Mouse (Mus musculus) CH12.LX (cell line): ENCODE results near the gene Atp13a5. TPM values are rescaled to one million over a fixed set of nuclear protein-coding genes. Genes with fewer than 3 reads are reported as not detected.

Experiments
- DNase-seq: peaks from one replicate; pipeline ENCODE4 v3.0.0-alpha.2; 2013; ENCODE audit errors: extremely low read depth
- H3K27ac ChIP-seq: 2 replicates; pipeline ENCODE4 v1.5.1; 2012; ENCODE audit warnings: low read depth, mild to moderate bottlenecking, control low read depth, moderate library complexity; ENCODE audit not compliant: insufficient read depth
- H3K27me3 ChIP-seq: replicated peaks from 2 replicates; pipeline ENCODE3; 2012; ENCODE audit warnings: inconsistent platforms
- H3K36me3 ChIP-seq, 2 experiments: replicated peaks in 1 of 2; 2 replicates each; pipeline versions ENCODE3 to v1.6.1; 2012; ENCODE audit warnings: inconsistent platforms in 1 of 2, low read length in 1 of 2, mild to moderate bottlenecking in 1 of 2, mixed read lengths in 1 of 2, moderate library complexity in 1 of 2; ENCODE audit not compliant: control insufficient read depth in 1 of 2, insufficient read depth in 1 of 2
- H3K4me1 ChIP-seq, 2 experiments: 2 replicates each; pipeline ENCODE4 v1.6.1; 2012; ENCODE audit warnings: inconsistent platforms in 1 of 2, moderate library complexity in 1 of 2; ENCODE audit not compliant: insufficient read depth in 2 of 2, control insufficient read depth in 1 of 2
- H3K4me2 ChIP-seq: 2 replicates; pipeline ENCODE4 v1.6.1; 2012; ENCODE audit warnings: low read depth, mild to moderate bottlenecking, control low read depth; ENCODE audit not compliant: poor library complexity, insufficient read depth, severe bottlenecking
- H3K4me3 ChIP-seq, 3 experiments: fragments of 150-350 bp in 1 of 3; sonication (generic) in 1 of 3; replicated peaks in 1 of 3; 2 replicates each; pipeline versions ENCODE3 to v1.5.1; 2011 to 2012; ENCODE audit warnings: low read depth in 2 of 3, low read length in 2 of 3, mild to moderate bottlenecking in 2 of 3, moderate library complexity in 2 of 3, control low read depth in 1 of 3, improper control_type of control experiment in 1 of 3, inconsistent platforms in 1 of 3, mixed read lengths in 1 of 3; ENCODE audit not compliant: poor library complexity in 1 of 3
- H3K79me2 ChIP-seq: replicated peaks from 2 replicates; pipeline ENCODE4 v1.6.1; 2012; ENCODE audit warnings: mild to moderate bottlenecking, moderate library complexity; ENCODE audit not compliant: control insufficient read depth, poor library complexity, insufficient read depth, severe bottlenecking; ENCODE audit errors: extremely low read depth
- H3K9ac ChIP-seq: 2 replicates; pipeline ENCODE4 v1.6.1; 2012; ENCODE audit warnings: low read depth, mild to moderate bottlenecking, control low read depth, moderate library complexity; ENCODE audit not compliant: insufficient read depth
- H3K9me3 ChIP-seq: replicated peaks from 2 replicates; pipeline ENCODE3; 2012; ENCODE audit warnings: low read length, inconsistent platforms, mixed read lengths
- BHLHE40 ChIP-seq: IDR thresholded peaks from 2 replicates; pipeline ENCODE4 v1.6.1; 2011; ENCODE audit warnings: mild to moderate bottlenecking, low read depth, low read length, improper control_type of control experiment
- CHD1 ChIP-seq: IDR thresholded peaks from 2 replicates; pipeline ENCODE4 v1.6.1; 2012; ENCODE audit warnings: low read depth, low read length, improper control_type of control experiment, inconsistent platforms
- CHD2 ChIP-seq: IDR thresholded peaks from 2 replicates; pipeline ENCODE4 v1.6.1; 2011; ENCODE audit warnings: low read length, improper control_type of control experiment
- CTCF ChIP-seq, 2 experiments: IDR thresholded peaks in 1 of 2; conservative IDR thresholded peaks in 1 of 2; 2 replicates each; pipeline ENCODE4 v1.5.1; 2011 to 2012; ENCODE audit warnings: low read depth in 2 of 2, low read length in 2 of 2, improper control_type of control experiment in 1 of 2, inconsistent platforms in 1 of 2, mild to moderate bottlenecking in 1 of 2, moderate library complexity in 1 of 2
- ELF1 ChIP-seq: IDR thresholded peaks from 2 replicates; pipeline ENCODE4 v1.6.1; 2014; ENCODE audit warnings: low read depth, mild to moderate bottlenecking, inconsistent platforms, low read length, improper control_type of control experiment
- ETS1 ChIP-seq: conservative IDR thresholded peaks from 2 replicates; pipeline ENCODE4 v1.6.1; 2012; ENCODE audit warnings: low read depth, mild to moderate bottlenecking, inconsistent platforms, low read length, improper control_type of control experiment, moderate library complexity
- IRF4 ChIP-seq: IDR thresholded peaks from 2 replicates; pipeline ENCODE4 v1.6.1; 2014; ENCODE audit warnings: low read depth, mild to moderate bottlenecking, inconsistent platforms, low read length, improper control_type of control experiment
- JUN ChIP-seq: IDR thresholded peaks from 2 replicates; pipeline ENCODE4 v1.6.1; 2011; ENCODE audit warnings: low read depth, mild to moderate bottlenecking, low read length, improper control_type of control experiment, moderate library complexity; ENCODE audit not compliant: insufficient read depth
- JUND ChIP-seq: conservative IDR thresholded peaks from 2 replicates; pipeline ENCODE4 v1.6.1; 2011; ENCODE audit warnings: low read depth, low read length, improper control_type of control experiment
- KAT2A ChIP-seq: IDR thresholded peaks from 2 replicates; pipeline ENCODE4 v1.6.1; 2012; ENCODE audit warnings: low read length, improper control_type of control experiment, inconsistent platforms; ENCODE audit not compliant: insufficient replicate concordance
- MAX ChIP-seq: IDR thresholded peaks from 2 replicates; pipeline ENCODE4 v1.6.1; 2011; ENCODE audit warnings: low read length, improper control_type of control experiment
- MAZ ChIP-seq: IDR thresholded peaks from 2 replicates; pipeline ENCODE4 v1.6.1; 2012; ENCODE audit warnings: low read depth, mild to moderate bottlenecking, inconsistent platforms, low read length, improper control_type of control experiment, moderate library complexity
- MEF2A ChIP-seq: IDR thresholded peaks from 2 replicates; pipeline ENCODE4 v1.6.1; 2014; ENCODE audit warnings: low read depth, mild to moderate bottlenecking, inconsistent platforms, low read length, improper control_type of control experiment, borderline replicate concordance
- MXI1 ChIP-seq: IDR thresholded peaks from 2 replicates; pipeline ENCODE4 v1.6.1; 2011; ENCODE audit warnings: mild to moderate bottlenecking, low read depth, low read length, improper control_type of control experiment
- MYC ChIP-seq: IDR thresholded peaks from 2 replicates; pipeline ENCODE4 v1.6.1; 2011; ENCODE audit warnings: low read depth, mild to moderate bottlenecking, improper control_type of control experiment, low read length
- NELFE ChIP-seq: IDR thresholded peaks from 2 replicates; pipeline ENCODE4 v1.6.1; 2011; ENCODE audit warnings: low read depth, low read length, improper control_type of control experiment
- NRF1 ChIP-seq: IDR thresholded peaks from 2 replicates; pipeline ENCODE4 v1.6.1; 2014; ENCODE audit warnings: low read depth, mild to moderate bottlenecking, inconsistent platforms, low read length, improper control_type of control experiment, moderate library complexity
- PAX5 ChIP-seq: IDR thresholded peaks from 2 replicates; pipeline ENCODE4 v1.6.1; 2012; ENCODE audit warnings: low read length, inconsistent platforms, mixed read lengths
- RCOR1 ChIP-seq: conservative IDR thresholded peaks from 2 replicates; pipeline ENCODE4 v1.6.1; 2012; ENCODE audit warnings: low read depth, mild to moderate bottlenecking, inconsistent platforms, low read length, improper control_type of control experiment
- SIN3A ChIP-seq: IDR thresholded peaks from 2 replicates; pipeline ENCODE4 v1.6.1; 2012; ENCODE audit warnings: low read length, improper control_type of control experiment, inconsistent platforms
- TCF12 ChIP-seq: IDR thresholded peaks from 2 replicates; pipeline ENCODE4 v1.6.1; 2014; ENCODE audit warnings: low read depth, mild to moderate bottlenecking, inconsistent platforms, low read length, improper control_type of control experiment
- UBTF ChIP-seq: IDR thresholded peaks from 2 replicates; pipeline ENCODE4 v1.6.1; 2012; ENCODE audit warnings: low read depth, mild to moderate bottlenecking, inconsistent platforms, low read length, improper control_type of control experiment, moderate library complexity
- USF1 ChIP-seq: IDR thresholded peaks from 2 replicates; pipeline ENCODE4 v1.6.1; 2014; ENCODE audit warnings: low read depth, mild to moderate bottlenecking, inconsistent platforms, low read length, improper control_type of control experiment
- USF2 ChIP-seq: conservative IDR thresholded peaks from 2 replicates; pipeline ENCODE4 v1.6.1; 2011; ENCODE audit warnings: low read depth, low read length, improper control_type of control experiment
- ZC3H11A ChIP-seq: IDR thresholded peaks from 2 replicates; pipeline ENCODE4 v1.6.1; 2012; ENCODE audit warnings: low read depth, mild to moderate bottlenecking, inconsistent platforms, low read length, improper control_type of control experiment
- ZMIZ1 ChIP-seq: IDR thresholded peaks from 2 replicates; pipeline ENCODE4 v1.6.1; 2012; ENCODE audit warnings: low read depth, mild to moderate bottlenecking, inconsistent platforms, low read length, improper control_type of control experiment
- dilution Hi-C: fragments of 300-500 bp; cut with MboI; formaldehyde crosslinking; loops from 2 replicates; pipeline ENCODE4 v1.14.3; 2020; ENCODE audit warnings: low sequenced_read_pairs; ENCODE audit not compliant: extremely low pct_unique_long_range_greater_than_20kb, extremely low pct_ligation_motif_present
- in situ Hi-C: fragments of 300-500 bp; cut with MboI; formaldehyde crosslinking; loops from 3 replicates; pipeline ENCODE4 v1.14.3; 2019; ENCODE audit warnings: low sequenced_read_pairs, low pct_ligation_motif_present, low pct_unique_long_range_greater_than_20kb, mixed read lengths
- polyA plus RNA-seq: library from polyadenylated mRNA; unstranded; fragments of >175 nt; gene quantifications from 2 replicates; pipeline ENCODE4 v1.2.1, GENCODE M21; 2012; ENCODE audit warnings: low read depth; ENCODE audit not compliant: insufficient read length
- total RNA-seq, 2 experiments: library from RNA; depleted of rRNA; stranded (reverse); fragments of 300-350 nt in 1 of 2; fragments of >200 nt in 1 of 2; gene quantifications; 2 replicates each; pipeline ENCODE4 v1.2.3; 2012 to 2014

Gene Atp13a5
- total and polyA plus RNA-seq, 3 experiments = not detected

- H3K9ac ChIP-seq = no peak overlapping the region
- DNase-seq = no peak
- H3K4me1 ChIP-seq = no peaks in the 10 kb centered on the region
- H3K4me2 ChIP-seq = no peak overlapping the region
- in situ Hi-C loops = no loop called here
- H3K9me3 ChIP-seq = peaks cover 75% of the 10 kb centered on the region
- H3K27ac ChIP-seq = no peak overlapping the region
- no peak for TF ChIP-seq NELFE
- TF ChIP-seq RCOR1 = no peak
- TF ChIP-seq JUN = no peak
- no peak for TF ChIP-seq ZMIZ1
- TF ChIP-seq USF1 = no peak
- H3K4me3 ChIP-seq = no peak overlapping the region
- dilution Hi-C loops = no loop called here
- no peaks in the 10 kb centered on the region for H3K36me3 ChIP-seq
- no peaks in the 10 kb centered on the region for H3K79me2 ChIP-seq
- H3K27me3 ChIP-seq = no peaks in the 10 kb centered on the region
These were observed 173.0 kb downstream of the Atp13a5 start for GRCm38 (mm10) chr16:29205581-29205980.

- dilution Hi-C loops (no loop called here), in situ Hi-C loops (no loop called here)
- H3K9ac ChIP-seq = no peak overlapping the region
- no peak for TF ChIP-seq MAX
- no peak for TF ChIP-seq ETS1
- TF ChIP-seq KAT2A = no peak
- no peak for TF ChIP-seq ELF1
- no peak for TF ChIP-seq MAZ
- no peak for TF ChIP-seq USF1
- no peak for TF ChIP-seq MEF2A
- no peak for TF ChIP-seq PAX5
- no peak for TF ChIP-seq MXI1
- TF ChIP-seq MYC = no peak
- no peak for DNase-seq
- H3K36me3 ChIP-seq = no peaks in the 10 kb centered on the region
- H3K4me2 ChIP-seq = no peak overlapping the region
- H3K9me3 ChIP-seq = peaks cover 74% of the 10 kb centered on the region
- no peak overlapping the region for H3K27ac ChIP-seq
- H3K27me3 ChIP-seq = no peaks in the 10 kb centered on the region
- H3K4me3 ChIP-seq = no peak overlapping the region
- no peaks in the 10 kb centered on the region for H3K79me2 ChIP-seq
- H3K4me1 ChIP-seq = no peaks in the 10 kb centered on the region
These were observed 173.7 kb downstream of the Atp13a5 start for GRCm38 (mm10) chr16:29204875-29205274.

- no peak overlapping the region for H3K27ac ChIP-seq
- no peak overlapping the region for H3K9ac ChIP-seq
- H3K79me2 ChIP-seq = no peaks in the 10 kb centered on the region
- H3K27me3 ChIP-seq = no peaks in the 10 kb centered on the region
- dilution Hi-C loops = no loop called here
- no peak for DNase-seq
- no peaks in the 10 kb centered on the region for H3K4me1 ChIP-seq
- peaks cover 79% of the 10 kb centered on the region for H3K9me3 ChIP-seq
- in situ Hi-C loops = no loop called here
- no peak overlapping the region for H3K4me2 ChIP-seq
- no peak overlapping the region for H3K4me3 ChIP-seq
- no peaks in the 10 kb centered on the region for H3K36me3 ChIP-seq
- TF ChIP-seq ETS1 (no peak), BHLHE40 (no peak), USF2 (no peak), NRF1 (no peak), ZC3H11A (no peak), MEF2A (no peak), USF1 (no peak), TCF12 (no peak), MAX (no peak), CTCF (conservative IDR thresholded peaks at IDR 0.05 in 1 of 2, IDR thresholded peaks at IDR 0.05 in 1 of 2; ENCODE audit: low read depth in 2 of 2, low read length in 2 of 2) (no peak), IRF4 (no peak), JUND (no peak), CHD2 (no peak), NELFE (no peak), CHD1 (no peak), UBTF (no peak), SIN3A (no peak)
These were observed 177.4 kb downstream of the Atp13a5 start for GRCm38 (mm10) chr16:29201146-29201545.
